ENCODE assay signal across 18 mouse cellular contexts in genomic region chr9:65073555-65073954, GRCm38 (mm10). TPM values are rescaled to one million over a fixed set of nuclear protein-coding genes. Genes with fewer than 3 reads are reported as not detected.
DNase-seq lines count a peak whose midpoint lies in the region; ATAC-seq and TF ChIP-seq lines count a peak whose summit lies in the region.
"Had no signal": no experiment of that assay in that cellular context is flagged by ENCODE, and none has a peak within 500 bp of the region (broad histone marks: within the 10 kb centered on the region; RNA-seq: fewer than 3 reads in every experiment).

No protein-coding gene starts in this region.

- no peak overlapping the region for H3K9ac ChIP-seq in hindbrain, embryonic 13.5 days
- no peak overlapping the region for H3K9ac ChIP-seq in hindbrain, embryonic 14.5 days
- no peak overlapping the region for H3K9ac ChIP-seq in embryonic facial prominence, embryonic 15.5 days
- H3K9ac ChIP-seq: embryonic facial prominence, embryonic 13.5 days; forebrain, embryonic 12.5 days; heart, embryonic 12.5 days; liver, embryonic 15.5 days had no signal

- no peaks in the 10 kb centered on the region for H3K27me3 ChIP-seq in hindbrain, embryonic 13.5 days
- no peaks in the 10 kb centered on the region for H3K27me3 ChIP-seq in hindbrain, embryonic 14.5 days (ENCODE audit: control insufficient read depth, insufficient read depth, low read length)
- no peaks in the 10 kb centered on the region for H3K27me3 ChIP-seq in spleen, adult 2 months (ENCODE audit: control insufficient read depth, insufficient read depth, low read length)
- H3K27me3 ChIP-seq in embryonic facial prominence, embryonic 15.5 days = no peaks in the 10 kb centered on the region
- H3K27me3 ChIP-seq: embryonic facial prominence, embryonic 13.5 days; forebrain, embryonic 12.5 days; heart, embryonic 12.5 days; liver, embryonic 15.5 days had no signal

- DNase-seq in hindbrain, embryonic 14.5 days (ENCODE audit: low spot score) = no peak
- DNase-seq in spleen, adult 2 months (ENCODE audit: low read depth in 1 of 2, low spot score in 2 of 2) = no peak
- no peak for DNase-seq in spleen, adult 12 weeks (ENCODE audit: low spot score)
- no peak for DNase-seq in ovary, adult 18-20 months (ENCODE audit: low spot score)
- DNase-seq: cerebellum, postnatal 10 days; gastrocnemius, postnatal 36 days; kidney, adult 9 months; layer of hippocampus, postnatal 36 days; lung, postnatal 10 days had no signal

- TF ChIP-seq CTCF in spleen, adult 2 months (IDR thresholded peaks at IDR 0.05; ENCODE audit: extremely low read depth, insufficient read depth, insufficient read length, insufficient replicate concordance) = no peak

- no peak for TF ChIP-seq POLR2A in spleen, adult 2 months (IDR thresholded peaks at IDR 0.05; ENCODE audit: low read depth, low read length)

- no peak overlapping the region for H3K4me3 ChIP-seq in hindbrain, embryonic 13.5 days
- no peak overlapping the region for H3K4me3 ChIP-seq in hindbrain, embryonic 14.5 days (replicated peaks; ENCODE audit: low read length)
- H3K4me3 ChIP-seq in spleen, adult 2 months (ENCODE audit: extremely low read depth, insufficient read depth, insufficient read length) = no peak overlapping the region
- H3K4me3 ChIP-seq in embryonic facial prominence, embryonic 15.5 days (replicated peaks) = no peak overlapping the region
- H3K4me3 ChIP-seq: embryonic facial prominence, embryonic 13.5 days; forebrain, embryonic 12.5 days; heart, embryonic 12.5 days; liver, embryonic 15.5 days had no signal

- no peak overlapping the region for H3K4me2 ChIP-seq in hindbrain, embryonic 13.5 days
- H3K4me2 ChIP-seq in hindbrain, embryonic 14.5 days (replicated peaks) = no peak overlapping the region
- no peak overlapping the region for H3K4me2 ChIP-seq in embryonic facial prominence, embryonic 15.5 days (replicated peaks)
- H3K4me2 ChIP-seq: embryonic facial prominence, embryonic 13.5 days; forebrain, embryonic 12.5 days; heart, embryonic 12.5 days; liver, embryonic 15.5 days had no signal

- H3K27ac ChIP-seq in hindbrain, embryonic 13.5 days = peak overlapping the region; percentile 10; the same call in 1 of the 2 replicates
- no peak overlapping the region for H3K27ac ChIP-seq in hindbrain, embryonic 14.5 days
- H3K27ac ChIP-seq in spleen, adult 2 months (ENCODE audit: insufficient read depth, low read length) = peak overlapping the region; percentile 55
- no peak overlapping the region for H3K27ac ChIP-seq in embryonic facial prominence, embryonic 15.5 days (replicated peaks)
- H3K27ac ChIP-seq: embryonic facial prominence, embryonic 13.5 days; forebrain, embryonic 12.5 days; liver, embryonic 15.5 days had no signal

- peaks cover 86% of the 10 kb centered on the region for H3K36me3 ChIP-seq in hindbrain, embryonic 13.5 days
- H3K36me3 ChIP-seq in hindbrain, embryonic 14.5 days (replicated peaks; ENCODE audit: control insufficient read depth, insufficient read depth) = peaks cover 88% of the 10 kb centered on the region
- peaks cover 13% of the 10 kb centered on the region for H3K36me3 ChIP-seq in spleen, adult 2 months (ENCODE audit: control insufficient read depth, insufficient read depth, low read length)
- H3K36me3 ChIP-seq in embryonic facial prominence, embryonic 15.5 days = peaks cover 62% of the 10 kb centered on the region

- ATAC-seq in hindbrain, embryonic 13.5 days (ENCODE audit: low FRiP score) = no peak
- ATAC-seq in hindbrain, embryonic 14.5 days (ENCODE audit: low FRiP score) = no peak
- ATAC-seq in embryonic facial prominence, embryonic 15.5 days (ENCODE audit: insufficient number of reproducible peaks, low FRiP score, low TSS enrichment, low read depth) = 0 out of 2 replicates have a peak, but pooled peaks have one; percentile 57
- no peak for ATAC-seq in erythroid progenitor cell, adult 5-6 weeks (replicated peaks; ENCODE audit: low FRiP score, poor library complexity, severe bottlenecking)
- ATAC-seq: CD4-positive, CD25-positive, alpha-beta regulatory T cell, adult 4 months; inflammation-experienced regulatory T-cells, adult 6 months had no signal

- H3K9me3 ChIP-seq in hindbrain, embryonic 13.5 days = no peaks in the 10 kb centered on the region
- no peaks in the 10 kb centered on the region for H3K9me3 ChIP-seq in hindbrain, embryonic 14.5 days (ENCODE audit: control insufficient read depth, low read length)
- no peaks in the 10 kb centered on the region for H3K9me3 ChIP-seq in embryonic facial prominence, embryonic 15.5 days (replicated peaks)
- H3K9me3 ChIP-seq: embryonic facial prominence, embryonic 13.5 days; forebrain, embryonic 12.5 days; heart, embryonic 12.5 days; liver, embryonic 15.5 days had no signal

- 0 out of 2 replicates have a peak, but pooled peaks cover 2% of the 10 kb centered on the region for H3K4me1 ChIP-seq in hindbrain, embryonic 13.5 days (replicated peaks)
- H3K4me1 ChIP-seq in hindbrain, embryonic 14.5 days (replicated peaks; ENCODE audit: control insufficient read depth, insufficient read depth, low read length) = no peaks in the 10 kb centered on the region
- peaks cover 10% of the 10 kb centered on the region; the same call in 1 of the 2 replicates for H3K4me1 ChIP-seq in spleen, adult 2 months (ENCODE audit: control insufficient read depth, insufficient read depth, insufficient read length)
- H3K4me1 ChIP-seq in embryonic facial prominence, embryonic 15.5 days = no peaks in the 10 kb centered on the region
- H3K4me1 ChIP-seq: embryonic facial prominence, embryonic 13.5 days; forebrain, embryonic 12.5 days had no signal

- WGBS in hindbrain, embryonic 13.5 days = 55% methylated on average over 9 of the region's 9 CpGs
- 53% methylated on average over 9 of the region's 9 CpGs for WGBS in hindbrain, embryonic 14.5 days
- 52% methylated on average over 9 of the region's 9 CpGs for WGBS in spleen, adult 2 months
- 53% methylated on average over 9 of the region's 9 CpGs for WGBS in embryonic facial prominence, embryonic 15.5 days

RNA-seq across cellular contexts. Expression of gene Igdcc4, which starts 27.7 kb away (rescaled TPM):
- polyA plus RNA-seq in hindbrain, embryonic 13.5 days (2015; fragmentation: Nextera tagmentation; extraction: Ambion mirVana) = 9.7 TPM in 2 replicates
- polyA plus RNA-seq in hindbrain, embryonic 14.5 days (2014; fragmentation: Nextera tagmentation; extraction: Ambion mirVana) = 18.9 and 19.4 TPM in 2 replicates
- polyA plus RNA-seq in spleen, adult 2 months (2012; rRNA removed) = 1.4 and 1.9 TPM in 2 replicates
- 38.1 and 38.4 TPM in 2 replicates for polyA plus RNA-seq in embryonic facial prominence, embryonic 15.5 days (2015; fragmentation: Nextera tagmentation; extraction: Ambion mirVana)
- not detected in 2 replicates for total RNA-seq in erythroid progenitor cell, adult 5-6 weeks (2015; ENCODE audit: low replicate concordance)
- total RNA-seq in erythroid progenitor cell, adult 5-6 weeks (2017; ENCODE audit: low replicate concordance) = not detected in 2 replicates

RNA-seq across cellular contexts. Expression of gene Dpp8, which starts 41.3 kb away (rescaled TPM):
- polyA plus RNA-seq in hindbrain, embryonic 13.5 days (2015; fragmentation: Nextera tagmentation; extraction: Ambion mirVana) = 36.8 and 39.3 TPM in 2 replicates
- 33.9 and 39.5 TPM in 2 replicates for polyA plus RNA-seq in hindbrain, embryonic 14.5 days (2014; fragmentation: Nextera tagmentation; extraction: Ambion mirVana)
- 32.6 and 39.7 TPM in 2 replicates for polyA plus RNA-seq in spleen, adult 2 months (2012; rRNA removed)
- 34.3 and 35.0 TPM in 2 replicates for polyA plus RNA-seq in embryonic facial prominence, embryonic 15.5 days (2015; fragmentation: Nextera tagmentation; extraction: Ambion mirVana)
- total RNA-seq in erythroid progenitor cell, adult 5-6 weeks (2015; ENCODE audit: low replicate concordance) = 70.3 and 82.6 TPM in 2 replicates
- 110 and 113 TPM in 2 replicates for total RNA-seq in erythroid progenitor cell, adult 5-6 weeks (2017; ENCODE audit: low replicate concordance)

RNA-seq across cellular contexts. Expression of gene Hacd3, which starts 52.1 kb away (rescaled TPM):
- polyA plus RNA-seq in hindbrain, embryonic 13.5 days (2015; fragmentation: Nextera tagmentation; extraction: Ambion mirVana) = 202 and 206 TPM in 2 replicates
- polyA plus RNA-seq in hindbrain, embryonic 14.5 days (2014; fragmentation: Nextera tagmentation; extraction: Ambion mirVana) = 149 and 185 TPM in 2 replicates
- 12.4 and 14.4 TPM in 2 replicates for polyA plus RNA-seq in spleen, adult 2 months (2012; rRNA removed)
- 77.5 and 78.5 TPM in 2 replicates for polyA plus RNA-seq in embryonic facial prominence, embryonic 15.5 days (2015; fragmentation: Nextera tagmentation; extraction: Ambion mirVana)
- 11.5 and 15.9 TPM in 2 replicates for total RNA-seq in erythroid progenitor cell, adult 5-6 weeks (2015; ENCODE audit: low replicate concordance)
- total RNA-seq in erythroid progenitor cell, adult 5-6 weeks (2017; ENCODE audit: low replicate concordance) = 18.2 and 20.8 TPM in 2 replicates

Comparison
In these comparisons a context has a peak if more than half of its experiments do, and no peak if none do; other contexts are left out.
1. H3K27ac ChIP-seq: peak in hindbrain, embryonic 13.5 days (single experiment) and spleen, adult 2 months (single experiment); none in hindbrain, embryonic 14.5 days (single experiment) and embryonic facial prominence, embryonic 15.5 days (single experiment).